Mouse (Mus musculus) urinary bladder, postnatal 10 days (tissue): ENCODE results near the gene Olfr160.

ENCODE experiments used
- DNase-seq: peaks from one replicate; pipeline ENCODE4 v3.0.0; 2022; ENCODE audit warnings: low spot score

The Olfr160 gene

DNA sequence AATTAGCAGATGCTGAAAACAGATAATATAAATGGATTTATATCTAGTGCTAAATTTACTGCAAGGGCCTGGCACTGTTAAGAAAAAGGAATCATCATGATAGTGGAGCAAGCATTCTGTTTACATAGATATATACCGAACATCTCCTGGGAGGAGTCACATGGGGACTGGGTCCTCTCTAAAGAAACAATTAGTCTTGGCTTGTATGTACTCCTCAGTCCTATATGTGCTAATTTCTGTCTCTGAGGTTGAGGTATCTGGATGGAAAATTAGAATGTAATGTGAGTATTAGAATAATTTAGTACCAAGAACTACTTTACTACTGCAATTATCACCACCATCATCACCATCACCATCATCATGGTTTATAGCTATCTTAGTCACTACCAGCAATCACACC lies at the start of gene Olfr160:
Gene Olfr160 (minus strand): TSS at position 101 of the 400 bp plus-strand sequence.
- no peak for DNase-seq

GRCm38 (mm10) chr9:37762541-37762940 lies 46.5 kb upstream of the Olfr160 start:
- no peak for DNase-seq

DNA sequence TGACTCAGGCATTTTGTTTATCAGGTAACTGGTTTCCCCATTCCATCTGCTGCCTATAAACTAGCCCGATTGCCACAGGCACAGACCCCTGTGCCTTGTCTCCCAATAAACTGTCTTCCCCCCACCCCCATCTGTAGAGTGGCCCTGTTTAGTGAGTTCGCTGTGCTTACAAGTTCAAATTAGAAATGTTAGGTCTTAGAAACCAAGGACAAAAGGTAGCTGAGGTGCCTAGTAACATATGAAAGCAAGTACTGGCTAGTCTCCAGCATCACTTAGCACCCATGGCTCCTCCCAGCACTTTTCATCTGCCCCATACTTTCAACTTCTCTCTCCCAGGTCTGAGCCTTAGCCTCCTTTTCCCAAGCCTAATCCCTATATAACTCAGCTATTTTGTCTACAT lies 45.7 kb upstream of the Olfr160 start:
- no peak for DNase-seq

GRCm38 (mm10) chr9:37752006-37752405 lies 36.0 kb upstream of the Olfr160 start:
- DNase-seq, result no peak

- DNase-seq, result no peak
Measured at GRCm38 (mm10) chr9:37751467-37751866, 35.4 kb upstream of the Olfr160 start.

- DNase-seq, result no peak
Measured at GRCm38 (mm10) chr9:37750319-37751075, 34.4 kb upstream of the Olfr160 start.

- DNase-seq, result no peak
Measured at GRCm38 (mm10) chr9:37744806-37745205, 28.8 kb upstream of the Olfr160 start, which contains the start of gene Olfr874. Gene Olfr874 (plus strand): TSS chr9:37745106.

DNA sequence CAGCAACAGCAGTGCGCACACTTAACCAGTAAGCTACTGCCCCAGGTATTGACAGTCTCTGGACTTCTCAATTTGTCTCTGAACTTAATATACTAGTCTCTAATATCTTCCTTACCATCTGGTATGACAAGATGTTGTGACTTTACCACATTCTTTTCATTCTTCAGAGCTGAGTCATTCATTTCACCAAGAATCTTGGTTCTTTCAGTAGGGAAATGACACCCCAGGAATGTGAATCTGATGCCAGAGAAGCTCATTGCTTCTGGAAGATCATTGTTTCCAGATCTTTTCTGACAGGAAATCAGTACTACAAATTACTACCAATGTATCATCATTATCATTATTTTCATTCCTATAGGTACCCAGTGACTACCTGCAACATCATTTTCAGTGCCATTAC lies 18.3 kb upstream of the Olfr160 start:
- no peak for DNase-seq

- DNase-seq, result no peak
Measured at GRCm38 (mm10) chr9:37689970-37690686, 25.9 kb downstream of the Olfr160 start.

DNA sequence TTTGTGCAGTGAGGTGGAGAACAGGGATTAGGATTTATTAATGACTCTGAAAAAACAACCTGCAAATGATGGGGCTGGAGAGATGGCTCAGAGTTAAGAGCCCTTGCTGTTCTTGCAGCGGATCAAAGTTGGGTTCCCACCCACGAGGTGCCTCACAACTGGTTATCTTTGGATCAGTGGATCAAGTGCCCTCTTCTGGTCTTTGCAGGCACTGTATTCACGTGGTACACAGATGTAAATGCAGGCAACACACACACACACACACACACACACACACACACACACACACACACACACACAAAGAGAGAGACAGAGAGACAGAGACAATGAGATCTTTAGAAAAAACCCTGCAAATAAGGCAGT lies 28.1 kb downstream of the Olfr160 start:
- DNase-seq, result no peak

GRCm38 (mm10) chr9:37687288-37687940 lies 28.6 kb downstream of the Olfr160 start:
- no peak for DNase-seq

GRCm38 (mm10) chr9:37681123-37681522 lies 34.9 kb downstream of the Olfr160 start:
- no peak for DNase-seq

DNA sequence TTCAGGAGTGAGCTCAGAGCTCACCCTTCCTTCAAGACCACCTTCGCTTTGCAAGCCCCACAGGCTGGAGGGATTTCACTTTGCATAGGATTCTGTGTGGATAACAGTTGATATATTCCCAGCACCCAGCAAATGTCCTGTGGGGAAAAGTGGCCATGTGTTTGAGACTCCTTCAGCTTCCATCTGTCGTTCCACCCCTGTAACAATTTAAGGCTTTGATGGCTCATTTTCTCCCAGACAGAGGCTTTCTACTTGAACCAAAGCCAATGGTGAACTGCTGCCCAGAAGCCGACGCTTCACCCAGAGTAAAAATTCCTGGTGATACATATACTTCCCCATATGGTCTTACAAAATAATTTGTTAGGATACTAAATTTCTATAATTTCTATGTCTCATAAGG lies 40.8 kb downstream of the Olfr160 start:
- no peak for DNase-seq

DNA sequence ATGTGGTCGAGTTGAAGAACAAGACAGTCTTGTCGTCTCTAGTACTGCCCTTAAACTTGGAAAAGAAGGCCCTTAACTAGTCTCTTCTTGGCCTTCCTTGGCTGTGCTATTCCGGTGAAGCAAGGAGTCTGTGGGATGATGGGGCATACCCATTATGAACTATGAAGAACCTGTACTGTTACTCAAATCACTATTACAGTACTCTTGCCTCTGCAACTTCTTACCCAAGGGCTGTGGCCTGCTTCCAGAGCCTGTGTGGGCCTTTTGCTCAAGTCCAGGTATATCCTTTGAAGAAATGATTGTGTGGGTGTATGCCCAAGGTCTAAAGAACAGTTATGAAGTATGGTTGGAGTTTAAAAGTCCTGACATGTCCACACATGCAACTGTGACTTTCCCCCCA lies 45.8 kb downstream of the Olfr160 start:
- DNase-seq, result no peak

- no peak for DNase-seq
Measured at GRCm38 (mm10) chr9:37669678-37670077, 46.4 kb downstream of the Olfr160 start.

DNA sequence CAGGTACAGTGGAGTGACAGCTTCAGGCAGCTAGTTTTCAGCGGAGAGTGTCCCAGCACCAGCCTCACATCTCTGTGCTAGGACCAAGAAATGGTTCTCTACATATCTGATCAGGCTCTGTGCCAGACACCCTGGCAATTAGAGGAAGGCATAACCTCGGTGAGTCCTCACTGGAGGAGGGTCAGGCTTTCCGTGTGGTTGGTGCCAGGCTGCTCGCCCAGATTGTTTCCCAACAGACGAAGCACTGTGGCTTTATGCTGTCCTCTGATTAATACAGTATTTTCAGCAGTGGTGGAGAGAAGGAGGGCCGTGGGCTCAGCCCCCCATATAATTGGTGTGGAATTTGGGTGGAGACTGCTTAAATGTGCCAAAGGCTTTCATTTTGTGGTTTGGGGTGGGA lies 46.9 kb downstream of the Olfr160 start, which contains the start of gene Panx3:
Gene Panx3 (minus strand): TSS at position 121 of the 400 bp plus-strand sequence.
- no peak for DNase-seq

DNA sequence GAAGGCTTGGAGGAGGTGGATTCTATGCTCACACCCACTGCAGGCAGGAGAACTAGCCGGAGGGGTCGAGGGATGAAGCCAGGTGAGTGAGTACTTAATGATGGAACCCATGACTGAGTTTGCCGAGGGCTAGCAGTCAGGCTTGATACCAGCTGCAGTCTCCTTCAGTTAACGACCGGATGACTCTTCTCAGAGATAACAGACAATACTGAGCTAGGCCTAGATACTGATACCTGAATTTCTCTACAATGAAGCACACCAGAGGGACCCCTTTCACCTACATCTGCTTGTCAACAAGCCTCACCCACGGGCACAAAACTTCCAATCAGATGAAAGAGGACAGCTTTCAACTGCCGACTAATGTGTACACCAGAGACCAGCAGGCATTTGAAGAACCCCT lies 50.0 kb downstream of the Olfr160 start:
- DNase-seq, result no peak

GRCm38 (mm10) chr9:37664604-37665003 lies 51.4 kb downstream of the Olfr160 start:
- no peak for DNase-seq

- no peak for DNase-seq
Measured at GRCm38 (mm10) chr9:37663210-37663609, 52.8 kb downstream of the Olfr160 start.

DNA sequence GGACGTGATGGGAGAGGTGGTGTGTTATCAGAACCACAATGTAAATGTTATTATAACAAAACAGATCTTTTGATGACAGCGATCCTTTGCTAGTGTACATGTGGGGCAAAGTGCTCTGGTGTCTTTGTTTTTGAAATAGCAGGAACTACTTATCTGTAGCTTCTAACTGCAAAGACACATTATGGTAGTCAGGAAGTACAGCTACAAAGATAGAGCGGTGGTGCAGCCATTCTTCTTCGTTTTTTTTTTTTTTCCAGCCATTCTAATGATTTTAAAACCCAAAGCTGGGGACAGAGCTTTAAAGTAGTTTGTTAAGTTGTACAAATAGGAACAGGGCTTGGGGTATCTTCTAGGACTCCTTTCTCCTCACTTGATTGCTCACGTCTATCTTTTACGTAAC lies 56.6 kb downstream of the Olfr160 start:
- DNase-seq, result no peak
